ENCODE assay signal across 8 mouse cellular contexts in genomic region chr3:89243609-89244008, GRCm38 (mm10). TPM values are rescaled to one million over a fixed set of nuclear protein-coding genes. Genes with fewer than 3 reads are reported as not detected.
DNase-seq lines count a peak whose midpoint lies in the region; ATAC-seq and TF ChIP-seq lines count a peak whose summit lies in the region.

No protein-coding gene starts in this region.

- DNase-seq in testis, postnatal 14 days (ENCODE audit: low spot score) = no peak
- DNase-seq in induced T-regulatory cell, adult 2 months (ENCODE audit: low read depth) = peak; percentile 83
- no peak for DNase-seq in liver, embryonic 14.5 days (ENCODE audit: low read depth in 3 of 3, low spot score in 3 of 3)
- peak; percentile 80 for DNase-seq in naive thymus-derived CD4-positive, alpha-beta T cell, adult 2 months (ENCODE audit: low read depth)
- DNase-seq in thymus, postnatal 36 days = peak; percentile 81 to 85
- DNase-seq in layer of hippocampus, postnatal 14 days (ENCODE audit: low spot score in 2 of 2) = no peak

- peak overlapping the region; percentile 90 for H3K4me2 ChIP-seq in embryonic facial prominence, embryonic 13.5 days
- H3K4me2 ChIP-seq in liver, embryonic 14.5 days (ENCODE audit: low read depth) = no peak overlapping the region

- no peaks in the 10 kb centered on the region; the same call in 1 of the 2 replicates for H3K27me3 ChIP-seq in testis, adult 2 months (ENCODE audit: control insufficient read depth, insufficient read depth, low read length)
- 0 out of 2 replicates have a peak, but pooled peaks cover 4% of the 10 kb centered on the region for H3K27me3 ChIP-seq in embryonic facial prominence, embryonic 13.5 days
- H3K27me3 ChIP-seq in liver, embryonic 14.5 days (ENCODE audit: control insufficient read depth, insufficient read depth, low read length) = peaks cover 20% of the 10 kb centered on the region

- no peak for TF ChIP-seq POLR2A in testis, adult 2 months (IDR thresholded peaks at IDR 0.05; ENCODE audit: control insufficient read depth, low read depth, low read length)

- WGBS in embryonic facial prominence, embryonic 13.5 days = 6% methylated on average over 14 of the region's 14 CpGs
- 23% methylated on average over 14 of the region's 14 CpGs for WGBS in liver, embryonic 14.5 days (ENCODE audit: insufficient replicate concordance)

- H3K9ac ChIP-seq in embryonic facial prominence, embryonic 13.5 days = peak overlapping the region; percentile 54
- H3K9ac ChIP-seq in liver, embryonic 14.5 days (replicated peaks) = no peak overlapping the region

- H3K4me1 ChIP-seq in testis, adult 2 months (ENCODE audit: control insufficient read depth, insufficient read depth, low read length) = peaks cover 21% of the 10 kb centered on the region
- peaks cover 42% of the 10 kb centered on the region for H3K4me1 ChIP-seq in embryonic facial prominence, embryonic 13.5 days
- peaks cover 3 to 9% of the 10 kb centered on the region in 2 experiments for H3K4me1 ChIP-seq in liver, embryonic 14.5 days (replicated peaks; ENCODE audit: control insufficient read depth in 2 of 2, insufficient read depth in 2 of 2, low read length in 1 of 2)

- peak; percentile 44; the same call in 1 of the 2 replicates for ATAC-seq in embryonic facial prominence, embryonic 13.5 days (ENCODE audit: insufficient number of reproducible peaks, insufficient read depth, low FRiP score, low TSS enrichment, low read depth)
- ATAC-seq in liver, embryonic 14.5 days (ENCODE audit: insufficient read depth) = no peak

- H3K4me3 ChIP-seq in testis, adult 2 months (ENCODE audit: control insufficient read depth, low read depth, low read length) = peak overlapping the region; percentile 30
- peak overlapping the region; percentile 83 for H3K4me3 ChIP-seq in embryonic facial prominence, embryonic 13.5 days
- H3K4me3 ChIP-seq in liver, embryonic 14.5 days (ENCODE audit: insufficient read depth in 1 of 2, low read depth in 2 of 2, low read length in 2 of 2) = no peak overlapping the region

- no peak for TF ChIP-seq EP300 in liver, embryonic 14.5 days (IDR thresholded peaks at IDR 0.05; ENCODE audit: low read depth)

- H3K27ac ChIP-seq in testis, adult 2 months (ENCODE audit: control insufficient read depth, insufficient read depth, low read depth, low read length) = no peak overlapping the region
- peak overlapping the region; percentile 40; the same call in 1 of the 2 replicates for H3K27ac ChIP-seq in embryonic facial prominence, embryonic 13.5 days
- H3K27ac ChIP-seq in liver, embryonic 14.5 days = no peak overlapping the region

- peak; percentile 35; the same call in 1 of the 2 replicates for TF ChIP-seq CTCF in testis, adult 2 months (IDR thresholded peaks at IDR 0.05; ENCODE audit: control insufficient read depth, insufficient read depth, insufficient replicate concordance, low read depth, low read length)
- peak; percentile 62 for TF ChIP-seq CTCF in liver, embryonic 14.5 days (IDR thresholded peaks at IDR 0.05; ENCODE audit: low read depth)

- H3K9me3 ChIP-seq in embryonic facial prominence, embryonic 13.5 days = no peaks in the 10 kb centered on the region
- no peaks in the 10 kb centered on the region for H3K9me3 ChIP-seq in liver, embryonic 14.5 days (ENCODE audit: control insufficient read depth, low read length)

- no peaks in the 10 kb centered on the region for H3K36me3 ChIP-seq in testis, adult 2 months (ENCODE audit: control insufficient read depth, insufficient read depth, low read length)
- H3K36me3 ChIP-seq in embryonic facial prominence, embryonic 13.5 days = peaks cover 38% of the 10 kb centered on the region
- no peaks in the 10 kb centered on the region for H3K36me3 ChIP-seq in liver, embryonic 14.5 days (replicated peaks; ENCODE audit: control insufficient read depth, insufficient read depth, low read depth)

RNA-seq across cellular contexts. Expression of gene Krtcap2, which starts 2.2 kb away (rescaled TPM):
- 30.7 and 43.7 TPM in 2 replicates for polyA plus RNA-seq in testis, adult 2 months (2012; rRNA removed)
- polyA plus RNA-seq in embryonic facial prominence, embryonic 13.5 days (2015; fragmentation: Nextera tagmentation; extraction: Ambion mirVana) = 300 and 361 TPM in 2 replicates
- polyA plus RNA-seq in liver, embryonic 14.5 days (2012; rRNA removed) = 26.3 and 26.4 TPM in 2 replicates
- polyA plus RNA-seq in liver, embryonic 14.5 days (2014; fragmentation: Nextera tagmentation; extraction: Ambion mirVana) = 117 and 138 TPM in 2 replicates
- total RNA-seq in layer of hippocampus, postnatal 14 days (2021) = 10 to 100 TPM; 77.3 to 90.2 TPM

RNA-seq across cellular contexts. Expression of gene Trim46, which starts 2.5 kb away (rescaled TPM):
- polyA plus RNA-seq in testis, adult 2 months (2012; rRNA removed) = 27.7 and 27.9 TPM in 2 replicates
- polyA plus RNA-seq in embryonic facial prominence, embryonic 13.5 days (2015; fragmentation: Nextera tagmentation; extraction: Ambion mirVana) = 7.0 and 9.7 TPM in 2 replicates
- polyA plus RNA-seq in liver, embryonic 14.5 days (2012; rRNA removed) = 0.29 and 0.41 TPM in 2 replicates
- 0.05 TPM in 1 of 2 replicates, not detected in the other for polyA plus RNA-seq in liver, embryonic 14.5 days (2014; fragmentation: Nextera tagmentation; extraction: Ambion mirVana)
- total RNA-seq in layer of hippocampus, postnatal 14 days (2021) = 10 to 100 TPM; 97.0 to 99.4 TPM

RNA-seq across cellular contexts. Expression of gene Muc1, which starts 14.8 kb away (rescaled TPM):
- polyA plus RNA-seq in testis, adult 2 months (2012; rRNA removed) = 35.1 and 38.3 TPM in 2 replicates
- 1.5 and 1.6 TPM in 2 replicates for polyA plus RNA-seq in embryonic facial prominence, embryonic 13.5 days (2015; fragmentation: Nextera tagmentation; extraction: Ambion mirVana)
- polyA plus RNA-seq in liver, embryonic 14.5 days (2012; rRNA removed) = 0.02 and 0.18 TPM in 2 replicates
- 0.08 and 0.11 TPM in 2 replicates for polyA plus RNA-seq in liver, embryonic 14.5 days (2014; fragmentation: Nextera tagmentation; extraction: Ambion mirVana)
- total RNA-seq in layer of hippocampus, postnatal 14 days (2021) = 1 to 10 TPM; 1.2 to 1.3 TPM

RNA-seq across cellular contexts. Expression of gene Dpm3, which starts 15.5 kb away (rescaled TPM):
- polyA plus RNA-seq in testis, adult 2 months (2012; rRNA removed) = 42.2 and 53.9 TPM in 2 replicates
- polyA plus RNA-seq in embryonic facial prominence, embryonic 13.5 days (2015; fragmentation: Nextera tagmentation; extraction: Ambion mirVana) = 120 and 147 TPM in 2 replicates
- polyA plus RNA-seq in liver, embryonic 14.5 days (2012; rRNA removed) = 89.7 and 115 TPM in 2 replicates
- polyA plus RNA-seq in liver, embryonic 14.5 days (2014; fragmentation: Nextera tagmentation; extraction: Ambion mirVana) = 64.3 and 65.8 TPM in 2 replicates
- total RNA-seq in layer of hippocampus, postnatal 14 days (2021) = 10 to 100 TPM; 50.0 to 63.2 TPM

RNA-seq across cellular contexts. Expression of gene Mtx1, which starts 16.7 kb away (rescaled TPM):
- 482 and 525 TPM in 2 replicates for polyA plus RNA-seq in testis, adult 2 months (2012; rRNA removed)
- polyA plus RNA-seq in embryonic facial prominence, embryonic 13.5 days (2015; fragmentation: Nextera tagmentation; extraction: Ambion mirVana) = 182 and 212 TPM in 2 replicates
- polyA plus RNA-seq in liver, embryonic 14.5 days (2012; rRNA removed) = 71.7 and 83.2 TPM in 2 replicates
- 101 TPM in 2 replicates for polyA plus RNA-seq in liver, embryonic 14.5 days (2014; fragmentation: Nextera tagmentation; extraction: Ambion mirVana)
- total RNA-seq in layer of hippocampus, postnatal 14 days (2021) = 10 to 100 TPM; 91.1 to 99.9 TPM

Comparison
In these comparisons a context has a peak if more than half of its experiments do, and no peak if none do; other contexts are left out.
1. H3K4me3 ChIP-seq: peak in testis, adult 2 months (single experiment) and embryonic facial prominence, embryonic 13.5 days (single experiment); none in liver, embryonic 14.5 days (0 of 2).
2. DNase-seq: peak in induced T-regulatory cell, adult 2 months (single experiment), naive thymus-derived CD4-positive, alpha-beta T cell, adult 2 months (single experiment) and thymus, postnatal 36 days (2 of 2); none in testis, postnatal 14 days (single experiment), liver, embryonic 14.5 days (0 of 3) and layer of hippocampus, postnatal 14 days (0 of 2).
3. RNA of gene Muc1, which starts 14.8 kb away (polyA plus RNA-seq): 35.1 to 38.3 TPM in testis, adult 2 months; 1.5 to 1.6 TPM in embryonic facial prominence, embryonic 13.5 days and 0.02 to 0.18 TPM in liver, embryonic 14.5 days; every median in the first group is over 10 times any median in the second.